Mouse (Mus musculus) ovary, adult 18-20 months (tissue): ENCODE results near the gene Vwf.
A peak's percentile ranks its signal among the peaks of the same experiment; 100 is the strongest.

ENCODE experiments used
- DNase-seq: peaks from one replicate; pipeline ENCODE4 v3.0.0; 2022; ENCODE audit warnings: low spot score, mixed read lengths

Vwf gene

GRCm38 (mm10) chr6:125541296-125541695 is 5.3 kb upstream of the Vwf start:
- no peak for DNase-seq

GRCm38 (mm10) chr6:125548406-125548805 is 1.8 kb downstream of the Vwf start:
- DNase-seq = no peak

- DNase-seq = no peak
Observed at GRCm38 (mm10) chr6:125550172-125550571, 3.6 kb downstream of the Vwf start.

- no peak for DNase-seq
Observed at GRCm38 (mm10) chr6:125552760-125553159, 6.2 kb downstream of the Vwf start.

GRCm38 (mm10) chr6:125553551-125553950 is 7.0 kb downstream of the Vwf start:
- no peak for DNase-seq

- DNase-seq = no peak
Observed at GRCm38 (mm10) chr6:125558831-125559230, 12.3 kb downstream of the Vwf start.

- no peak for DNase-seq
Observed at GRCm38 (mm10) chr6:125561031-125561430, 14.5 kb downstream of the Vwf start.

- no peak for DNase-seq
Observed at GRCm38 (mm10) chr6:125561521-125561920, 14.9 kb downstream of the Vwf start.

GRCm38 (mm10) chr6:125564812-125565281 is 18.3 kb downstream of the Vwf start:
- DNase-seq = no peak

GRCm38 (mm10) chr6:125565326-125565725 is 18.8 kb downstream of the Vwf start:
- no peak for DNase-seq

- DNase-seq = no peak
Observed at GRCm38 (mm10) chr6:125566656-125567055, 20.1 kb downstream of the Vwf start.

- DNase-seq = no peak
Observed at GRCm38 (mm10) chr6:125568381-125568780, 21.8 kb downstream of the Vwf start.

- peak; percentile 75 for DNase-seq
Observed at GRCm38 (mm10) chr6:125572291-125573188, 26.0 kb downstream of the Vwf start.

GRCm38 (mm10) chr6:125573189-125573928 is 26.8 kb downstream of the Vwf start:
- DNase-seq = peak; percentile 83

GRCm38 (mm10) chr6:125575080-125575479 is 28.5 kb downstream of the Vwf start:
- no peak for DNase-seq

- DNase-seq = no peak
Observed at GRCm38 (mm10) chr6:125577301-125577700, 30.7 kb downstream of the Vwf start.

GRCm38 (mm10) chr6:125577882-125578646 is 31.5 kb downstream of the Vwf start:
- DNase-seq = no peak

GRCm38 (mm10) chr6:125578647-125579011 is 32.1 kb downstream of the Vwf start:
- no peak for DNase-seq

- DNase-seq = no peak
Observed at GRCm38 (mm10) chr6:125579864-125580263, 33.3 kb downstream of the Vwf start.

- DNase-seq = no peak
Observed at GRCm38 (mm10) chr6:125583666-125584065, 37.1 kb downstream of the Vwf start.

- no peak for DNase-seq
Observed at GRCm38 (mm10) chr6:125584266-125584665, 37.7 kb downstream of the Vwf start.

GRCm38 (mm10) chr6:125585579-125585978 is 39.0 kb downstream of the Vwf start:
- DNase-seq = no peak
